Mouse (Mus musculus) stomach, postnatal 0 days (tissue): ENCODE measurements around the gene Nmnat1.

Experiments used
- CTCF ChIP-seq: IDR thresholded peaks from 2 replicates; pipeline ENCODE4 v1.5.1; 2016; ENCODE audit warnings: antibody characterized with exemption, low read depth, mild to moderate bottlenecking, moderate library complexity
- EP300 ChIP-seq: optimal IDR thresholded peaks from 2 replicates; pipeline ENCODE3; 2016; ENCODE audit warnings: antibody characterized with exemption

DNA sequence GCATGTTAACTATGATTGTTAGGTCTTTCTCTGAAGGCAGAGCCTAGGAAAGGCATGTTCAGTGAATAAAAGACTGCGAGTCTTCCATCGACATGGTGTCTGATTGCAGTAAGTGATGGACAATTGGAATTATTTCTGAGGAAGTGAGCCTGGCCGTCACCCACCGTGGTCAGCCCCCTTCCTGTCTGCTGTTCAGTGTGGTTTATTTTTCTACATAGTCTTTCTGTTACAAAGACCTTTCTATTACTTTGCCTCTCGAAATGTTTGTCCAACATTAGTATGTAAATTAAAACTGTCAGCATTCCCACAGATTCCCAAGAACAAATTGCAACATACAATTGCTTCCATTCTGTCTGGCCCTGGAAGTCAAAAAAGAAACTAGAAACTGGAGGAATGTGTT is 14.8 kb upstream of the Nmnat1 start:
- no peak for TF ChIP-seq CTCF
- TF ChIP-seq EP300: no peak
